20 mouse cellular contexts compared by ENCODE assay signal in genomic region chr2:168543026-168543425, GRCm38 (mm10). TPM values are rescaled to one million over a fixed set of nuclear protein-coding genes. Genes with fewer than 3 reads are reported as not detected.
DNase-seq lines count a peak whose midpoint lies in the region; ATAC-seq lines count a peak whose summit lies in the region.
"Had no signal": no experiment of that assay in that cellular context is flagged by ENCODE, and none has a peak within 500 bp of the region (broad histone marks: within the 10 kb centered on the region; RNA-seq: fewer than 3 reads in every experiment).

No protein-coding gene starts in this region.

- 62% methylated on average over 3 of the region's 3 CpGs for WGBS in forebrain, embryonic 10.5 days
- 59% methylated on average over 3 of the region's 3 CpGs for WGBS in forebrain, embryonic 16.5 days
- 55% methylated on average over 3 of the region's 3 CpGs for WGBS in embryonic facial prominence, embryonic 11.5 days
- 51% methylated on average over 3 of the region's 3 CpGs for WGBS in liver, embryonic 12.5 days (ENCODE audit: insufficient replicate concordance)

- no peak overlapping the region for H3K9ac ChIP-seq in forebrain, embryonic 16.5 days (replicated peaks; ENCODE audit: low read depth, low read length)
- 0 out of 2 replicates have a peak overlapping the region, but pooled peaks have one; percentile 18 for H3K9ac ChIP-seq in embryonic facial prominence, embryonic 11.5 days (replicated peaks; ENCODE audit: low read length)
- H3K9ac ChIP-seq in liver, embryonic 12.5 days = no peak overlapping the region
- H3K9ac ChIP-seq: embryonic facial prominence, embryonic 12.5 days; forebrain, embryonic 12.5 days; forebrain, postnatal 0 days had no signal

- peak overlapping the region; percentile 13; the same call in 1 of the 2 replicates for H3K27ac ChIP-seq in forebrain, embryonic 10.5 days
- H3K27ac ChIP-seq in forebrain, embryonic 16.5 days (ENCODE audit: low read length) = no peak overlapping the region
- no peak overlapping the region for H3K27ac ChIP-seq in embryonic facial prominence, embryonic 11.5 days (replicated peaks; ENCODE audit: low read depth, low read length)
- H3K27ac ChIP-seq in liver, embryonic 12.5 days = no peak overlapping the region
- H3K27ac ChIP-seq: forebrain, embryonic 12.5 days had no signal

- no peak for DNase-seq in forebrain, embryonic 10.5 days (ENCODE audit: extremely low spot score, low spot score)
- no peak for DNase-seq in embryonic facial prominence, embryonic 11.5 days (ENCODE audit: low spot score)
- no peak for DNase-seq in T-cell, adult 2 months (ENCODE audit: low spot score)
- DNase-seq: adrenal gland, adult 8-10 months; adrenal gland, postnatal 14 days; adrenal gland, postnatal 36 days; B cell, adult 2 months; cerebellum, adult 11-12 months; cerebellum, adult 2 months; cerebellum, adult 9-10 months; cerebellum, postnatal 10 days; cerebellum, postnatal 25 days; forebrain, postnatal 0 days had no signal

- ATAC-seq in forebrain, embryonic 16.5 days = no peak
- ATAC-seq in embryonic facial prominence, embryonic 11.5 days (replicated peaks; ENCODE audit: insufficient number of reproducible peaks, low FRiP score, low TSS enrichment, low read depth) = no peak
- no peak for ATAC-seq in liver, embryonic 12.5 days
- ATAC-seq: activated CD4-positive, CD25-positive, alpha-beta regulatory T cell, adult 4 months; CD4-positive, CD25-positive, alpha-beta regulatory T cell, adult 4 months; forebrain, embryonic 14.5 days; forebrain, postnatal 0 days had no signal

- no peak overlapping the region for H3K4me2 ChIP-seq in forebrain, embryonic 16.5 days (ENCODE audit: low read length)
- H3K4me2 ChIP-seq in embryonic facial prominence, embryonic 11.5 days (ENCODE audit: low read depth, low read length) = no peak overlapping the region
- H3K4me2 ChIP-seq in liver, embryonic 12.5 days = no peak overlapping the region
- H3K4me2 ChIP-seq: embryonic facial prominence, embryonic 12.5 days; forebrain, embryonic 12.5 days had no signal

- no peaks in the 10 kb centered on the region for H3K36me3 ChIP-seq in forebrain, embryonic 10.5 days (replicated peaks)
- H3K36me3 ChIP-seq in forebrain, embryonic 16.5 days (ENCODE audit: control insufficient read depth, insufficient read depth) = no peaks in the 10 kb centered on the region
- H3K36me3 ChIP-seq in embryonic facial prominence, embryonic 11.5 days (replicated peaks; ENCODE audit: control insufficient read depth, insufficient read depth, low read depth, low read length) = no peaks in the 10 kb centered on the region
- no peaks in the 10 kb centered on the region for H3K36me3 ChIP-seq in liver, embryonic 12.5 days
- H3K36me3 ChIP-seq: embryonic facial prominence, embryonic 12.5 days; forebrain, embryonic 12.5 days had no signal

- H3K27me3 ChIP-seq in forebrain, embryonic 10.5 days (ENCODE audit: poor library complexity, severe bottlenecking) = peaks cover 4% of the 10 kb centered on the region; the same call in 1 of the 2 replicates
- H3K27me3 ChIP-seq in forebrain, embryonic 16.5 days (replicated peaks; ENCODE audit: control insufficient read depth, insufficient read depth, low read length) = no peaks in the 10 kb centered on the region
- H3K27me3 ChIP-seq in embryonic facial prominence, embryonic 11.5 days (ENCODE audit: control insufficient read depth, insufficient read depth, low read length) = no peaks in the 10 kb centered on the region
- peaks cover 2% of the 10 kb centered on the region; the same call in 1 of the 2 replicates for H3K27me3 ChIP-seq in liver, embryonic 12.5 days (replicated peaks)
- H3K27me3 ChIP-seq: forebrain, embryonic 12.5 days had no signal

- H3K9me3 ChIP-seq in forebrain, embryonic 10.5 days = no peaks in the 10 kb centered on the region
- no peaks in the 10 kb centered on the region for H3K9me3 ChIP-seq in forebrain, embryonic 16.5 days (ENCODE audit: control insufficient read depth, low read length)
- no peaks in the 10 kb centered on the region for H3K9me3 ChIP-seq in embryonic facial prominence, embryonic 11.5 days (replicated peaks; ENCODE audit: control insufficient read depth, low read length)
- H3K9me3 ChIP-seq in liver, embryonic 12.5 days (replicated peaks) = no peaks in the 10 kb centered on the region
- H3K9me3 ChIP-seq: embryonic facial prominence, embryonic 12.5 days; forebrain, embryonic 12.5 days had no signal

- H3K4me3 ChIP-seq in forebrain, embryonic 10.5 days = no peak overlapping the region
- no peak overlapping the region for H3K4me3 ChIP-seq in forebrain, embryonic 16.5 days (replicated peaks; ENCODE audit: low read length)
- no peak overlapping the region for H3K4me3 ChIP-seq in embryonic facial prominence, embryonic 11.5 days (ENCODE audit: low read depth, low read length)
- H3K4me3 ChIP-seq in liver, embryonic 12.5 days = no peak overlapping the region
- H3K4me3 ChIP-seq: embryonic facial prominence, embryonic 12.5 days; forebrain, embryonic 12.5 days had no signal

- H3K4me1 ChIP-seq in forebrain, embryonic 10.5 days = peaks cover 33% of the 10 kb centered on the region
- H3K4me1 ChIP-seq in forebrain, embryonic 16.5 days (replicated peaks; ENCODE audit: control insufficient read depth, insufficient read depth, low read length) = peaks cover 9% of the 10 kb centered on the region
- H3K4me1 ChIP-seq in embryonic facial prominence, embryonic 11.5 days (ENCODE audit: control insufficient read depth, insufficient read depth, low read length) = peaks cover 5% of the 10 kb centered on the region
- H3K4me1 ChIP-seq in liver, embryonic 12.5 days = no peaks in the 10 kb centered on the region

RNA-seq across cellular contexts. Expression of gene Nfatc2, which starts 58.4 kb away (rescaled TPM):
- polyA plus RNA-seq in forebrain, embryonic 10.5 days (2016; fragmentation: Nextera tagmentation; extraction: Ambion mirVana) = 0.36 and 0.53 TPM in 2 replicates
- 1.8 and 2.0 TPM in 2 replicates for polyA plus RNA-seq in forebrain, embryonic 16.5 days (2015; fragmentation: Nextera tagmentation; extraction: Ambion mirVana)
- polyA plus RNA-seq in embryonic facial prominence, embryonic 11.5 days (2014; fragmentation: Nextera tagmentation; extraction: Ambion mirVana) = 0.87 and 1.1 TPM in 2 replicates
- polyA plus RNA-seq in liver, embryonic 12.5 days (2016; fragmentation: Nextera tagmentation; extraction: Ambion mirVana) = 0.29 and 0.41 TPM in 2 replicates
